Mouse (Mus musculus): ENCODE data around the gene Hbb-bh2. TPM values are rescaled to one million over a fixed set of nuclear protein-coding genes. Genes with fewer than 3 reads are reported as not detected.
"Not testable (repeated sequence)": the region's sequence is repeated elsewhere in the genome, so short reads cannot be mapped to it uniquely, and the experiment has no call there.

Gene Hbb-bh2
- polyA plus RNA-seq, 1 experiment, result not detected

- no peaks in the 10 kb centered on the region for H3K9me3 ChIP-seq
- H3K4me1 ChIP-seq, result peaks cover 19% of the 10 kb centered on the region
- no peaks in the 10 kb centered on the region for H3K36me3 ChIP-seq (replicated peaks; ENCODE audit: low read length)
- H3K27me3 ChIP-seq (replicated peaks), result no peaks in the 10 kb centered on the region
- TF ChIP-seq GATA1 (IDR thresholded peaks at IDR 0.05; ENCODE audit: borderline replicate concordance, low read length) (no peak), FLI1 (IDR thresholded peaks at IDR 0.05; ENCODE audit: low read length) (no peak)
- H3K4me3 ChIP-seq (replicated peaks), result no peak within 1 kb of the TSS
These were observed 12.8 kb upstream of the Hbb-bh2 start, which contains the start of gene Hbb-y for GRCm38 (mm10) chr7:103853090-103853489. TSS of gene Hbb-y (minus strand) at chr7:103853216.

GRCm38 (mm10) chr7:103844525-103845325 lies 4.4 kb upstream of the Hbb-bh2 start:
- TF ChIP-seq GATA1 (IDR thresholded peaks at IDR 0.05; ENCODE audit: borderline replicate concordance, low read length), result no peak
- no peak for TF ChIP-seq FLI1 (IDR thresholded peaks at IDR 0.05; ENCODE audit: low read length)
- peaks cover 21% of the 10 kb centered on the region for H3K4me1 ChIP-seq
- no peaks in the 10 kb centered on the region for H3K9me3 ChIP-seq
- H3K27me3 ChIP-seq (replicated peaks), result no peaks in the 10 kb centered on the region
- no peaks in the 10 kb centered on the region for H3K36me3 ChIP-seq (replicated peaks; ENCODE audit: low read length)
- no peak overlapping the region for H3K4me3 ChIP-seq (replicated peaks)

GRCm38 (mm10) chr7:103843034-103843433 lies 2.7 kb upstream of the Hbb-bh2 start, which contains the start of gene Hbb-bh1:
TSS of gene Hbb-bh1 (minus strand) at chr7:103843164.
- TF ChIP-seq GATA1 (IDR thresholded peaks at IDR 0.05; ENCODE audit: borderline replicate concordance, low read length), result no peak
- no peak for TF ChIP-seq FLI1 (IDR thresholded peaks at IDR 0.05; ENCODE audit: low read length)
- H3K4me1 ChIP-seq, result peaks cover 18% of the 10 kb centered on the region

GRCm38 (mm10) chr7:103827808-103828207 lies 12.5 kb downstream of the Hbb-bh2 start, which contains the start of gene Hbb-bs:
TSS of gene Hbb-bs (minus strand) at chr7:103828096.
- Histone ChIP-seq H3K36me3 (replicated peaks; ENCODE audit: low read length) (no peaks in the 10 kb centered on the region), H3K4me3 (replicated peaks) (peak within 1 kb of the TSS; percentile 62), H3K27me3 (replicated peaks) (no peaks in the 10 kb centered on the region), H3K9me3 (no peaks in the 10 kb centered on the region), H3K4me1 (peaks cover 16% of the 10 kb centered on the region)
- no peak for TF ChIP-seq GATA1 (IDR thresholded peaks at IDR 0.05; ENCODE audit: borderline replicate concordance, low read length)
- no peak for TF ChIP-seq FLI1 (IDR thresholded peaks at IDR 0.05; ENCODE audit: low read length)

More at GRCm38 (mm10) chr7:103843034-103843433, 2.7 kb upstream of the Hbb-bh2 start, which contains the start of gene Hbb-bh1:
- H3K36me3 ChIP-seq (replicated peaks; ENCODE audit: low read length), result no peaks in the 10 kb centered on the region
- H3K9me3 ChIP-seq, result no peaks in the 10 kb centered on the region
- no peak within 1 kb of the TSS for H3K4me3 ChIP-seq (replicated peaks)
- H3K27me3 ChIP-seq (replicated peaks), result no peaks in the 10 kb centered on the region

GRCm38 (mm10) chr7:103827139-103827538 lies 13.2 kb downstream of the Hbb-bh2 start:
- H3K4me1 ChIP-seq, result peaks cover 16% of the 10 kb centered on the region
- not testable (repeated sequence) for H3K36me3 ChIP-seq (replicated peaks; ENCODE audit: low read length); H3K4me3 ChIP-seq (replicated peaks); H3K27me3 ChIP-seq (replicated peaks); H3K9me3 ChIP-seq

- Histone ChIP-seq H3K9me3 (no peaks in the 10 kb centered on the region), H3K4me1 (peaks cover 16% of the 10 kb centered on the region), H3K4me3 (replicated peaks) (no peak overlapping the region), H3K36me3 (replicated peaks; ENCODE audit: low read length) (no peaks in the 10 kb centered on the region), H3K27me3 (replicated peaks) (no peaks in the 10 kb centered on the region)
- TF ChIP-seq GATA1 (IDR thresholded peaks at IDR 0.05; ENCODE audit: borderline replicate concordance, low read length) (no peak), FLI1 (IDR thresholded peaks at IDR 0.05; ENCODE audit: low read length) (no peak)
These were observed 13.9 kb downstream of the Hbb-bh2 start for GRCm38 (mm10) chr7:103826255-103826887.

GRCm38 (mm10) chr7:103825536-103826254 lies 14.6 kb downstream of the Hbb-bh2 start:
- H3K4me1 ChIP-seq, result peaks cover 16% of the 10 kb centered on the region
- no peaks in the 10 kb centered on the region for H3K36me3 ChIP-seq (replicated peaks; ENCODE audit: low read length)
- no peak overlapping the region for H3K4me3 ChIP-seq (replicated peaks)
- no peaks in the 10 kb centered on the region for H3K9me3 ChIP-seq
- H3K27me3 ChIP-seq (replicated peaks), result no peaks in the 10 kb centered on the region
- TF ChIP-seq FLI1 (IDR thresholded peaks at IDR 0.05; ENCODE audit: low read length), result no peak
- no peak for TF ChIP-seq GATA1 (IDR thresholded peaks at IDR 0.05; ENCODE audit: borderline replicate concordance, low read length)

GRCm38 (mm10) chr7:103824597-103824996 lies 15.7 kb downstream of the Hbb-bh2 start:
- Histone ChIP-seq H3K27me3 (replicated peaks) (no peaks in the 10 kb centered on the region), H3K4me3 (replicated peaks) (no peak overlapping the region), H3K36me3 (replicated peaks; ENCODE audit: low read length) (no peaks in the 10 kb centered on the region), H3K4me1 (peaks cover 10% of the 10 kb centered on the region), H3K9me3 (no peaks in the 10 kb centered on the region)
- TF ChIP-seq FLI1 (IDR thresholded peaks at IDR 0.05; ENCODE audit: low read length) (no peak), GATA1 (IDR thresholded peaks at IDR 0.05; ENCODE audit: borderline replicate concordance, low read length) (no peak)

GRCm38 (mm10) chr7:103815085-103815484 lies 25.2 kb downstream of the Hbb-bh2 start:
- H3K27me3 ChIP-seq (replicated peaks); H3K4me3 ChIP-seq (replicated peaks); H3K36me3 ChIP-seq (replicated peaks; ENCODE audit: low read length); H3K9me3 ChIP-seq: not testable (repeated sequence)
- peaks cover 30% of the 10 kb centered on the region for H3K4me1 ChIP-seq

- TF ChIP-seq FLI1 (IDR thresholded peaks at IDR 0.05; ENCODE audit: low read length), result no peak
- TF ChIP-seq GATA1 (IDR thresholded peaks at IDR 0.05; ENCODE audit: borderline replicate concordance, low read length), result no peak
- H3K36me3 ChIP-seq (replicated peaks; ENCODE audit: low read length), result no peaks in the 10 kb centered on the region
- peak within 1 kb of the TSS; percentile 38 for H3K4me3 ChIP-seq (replicated peaks)
- H3K27me3 ChIP-seq (replicated peaks), result no peaks in the 10 kb centered on the region
- H3K9me3 ChIP-seq, result no peaks in the 10 kb centered on the region
- peaks cover 43% of the 10 kb centered on the region for H3K4me1 ChIP-seq
These were observed 26.6 kb downstream of the Hbb-bh2 start, which contains the start of gene Hbb-bt for GRCm38 (mm10) chr7:103813766-103814165. TSS of gene Hbb-bt (minus strand) at chr7:103813996.

GRCm38 (mm10) chr7:103813152-103813551 lies 27.2 kb downstream of the Hbb-bh2 start:
- H3K36me3 ChIP-seq (replicated peaks; ENCODE audit: low read length); H3K4me3 ChIP-seq (replicated peaks); H3K27me3 ChIP-seq (replicated peaks); H3K9me3 ChIP-seq: not testable (repeated sequence)
- H3K4me1 ChIP-seq, result peaks cover 45% of the 10 kb centered on the region

All from megakaryocyte, embryonic 14.5 days (primary cell).